Mouse (Mus musculus): Measurements from ENCODE around the gene Nlgn1. TPM values are rescaled to one million over a fixed set of nuclear protein-coding genes. Genes with fewer than 3 reads are reported as not detected.
A peak's percentile ranks its signal among the peaks of the same experiment; 100 is the strongest.

Gene Nlgn1
- polyA plus RNA-seq (2015; fragmentation: Nextera tagmentation; extraction: Ambion mirVana): 1.1 and 1.5 TPM in 2 replicates

- H3K27me3 ChIP-seq: peaks cover 46% of the 10 kb centered on the region
- WGBS: 3% methylated on average over 14 of the region's 14 CpGs
- no peak for ATAC-seq (ENCODE audit: borderline replicate concordance, extremely low read depth, low FRiP score, low TSS enrichment)
These were observed at the start of gene Nlgn1 for GRCm38 (mm10) chr3:26332400-26333238. Gene Nlgn1 (minus strand): TSS chr3:26332460.

GRCm38 (mm10) chr3:26378272-26378671 is 46.0 kb upstream of the Nlgn1 start:
- Histone ChIP-seq H3K9ac (no peak overlapping the region), H3K36me3 (no peaks in the 10 kb centered on the region), H3K4me1 (no peaks in the 10 kb centered on the region), H3K4me2 (no peak overlapping the region), H3K4me3 (no peak overlapping the region), H3K27me3 (no peaks in the 10 kb centered on the region), H3K27ac (no peak overlapping the region), H3K9me3 (no peaks in the 10 kb centered on the region)
- no peak for ATAC-seq (ENCODE audit: borderline replicate concordance, extremely low read depth, low FRiP score, low TSS enrichment)
- WGBS: 50% methylated on average over 2 of the region's 2 CpGs

More at GRCm38 (mm10) chr3:26332400-26333238, at the start of gene Nlgn1:
- Histone ChIP-seq H3K4me1 (peaks cover 20% of the 10 kb centered on the region), H3K9me3 (no peaks in the 10 kb centered on the region), H3K9ac (0 out of 2 replicates have a peak within 1 kb of the TSS, but pooled peaks have one; percentile 31), H3K36me3 (no peaks in the 10 kb centered on the region), H3K27ac (no peak within 1 kb of the TSS), H3K4me2 (peak within 1 kb of the TSS; percentile 91), H3K4me3 (peak within 1 kb of the TSS; percentile 48)

- Histone ChIP-seq H3K27ac (no peak overlapping the region), H3K36me3 (no peaks in the 10 kb centered on the region), H3K4me1 (no peaks in the 10 kb centered on the region), H3K4me2 (no peak overlapping the region), H3K27me3 (no peaks in the 10 kb centered on the region), H3K4me3 (no peak overlapping the region), H3K9me3 (no peaks in the 10 kb centered on the region), H3K9ac (no peak overlapping the region)
- 81% methylated on average over 5 of the region's 5 CpGs for WGBS
- no peak for ATAC-seq (ENCODE audit: borderline replicate concordance, extremely low read depth, low FRiP score, low TSS enrichment)
These were observed 22.8 kb upstream of the Nlgn1 start for GRCm38 (mm10) chr3:26355082-26355481.

GRCm38 (mm10) chr3:26354483-26355030 is 22.3 kb upstream of the Nlgn1 start:
- H3K4me1 ChIP-seq: no peaks in the 10 kb centered on the region
- 73% methylated on average over 5 of the region's 5 CpGs for WGBS
- H3K4me3 ChIP-seq: no peak overlapping the region
- no peak overlapping the region for H3K4me2 ChIP-seq
- no peak for ATAC-seq (ENCODE audit: borderline replicate concordance, extremely low read depth, low FRiP score, low TSS enrichment)
- H3K27me3 ChIP-seq: no peaks in the 10 kb centered on the region
- H3K27ac ChIP-seq: no peak overlapping the region
- no peak overlapping the region for H3K9ac ChIP-seq
- no peaks in the 10 kb centered on the region for H3K9me3 ChIP-seq
- H3K36me3 ChIP-seq: no peaks in the 10 kb centered on the region

GRCm38 (mm10) chr3:26337495-26337894 is 5.2 kb upstream of the Nlgn1 start:
- Histone ChIP-seq H3K36me3 (no peaks in the 10 kb centered on the region), H3K27ac (no peak overlapping the region), H3K27me3 (peaks cover 25% of the 10 kb centered on the region), H3K9me3 (no peaks in the 10 kb centered on the region), H3K4me3 (no peak overlapping the region), H3K4me1 (peaks cover 11% of the 10 kb centered on the region), H3K4me2 (no peak overlapping the region), H3K9ac (no peak overlapping the region)
- no peak for ATAC-seq (ENCODE audit: borderline replicate concordance, extremely low read depth, low FRiP score, low TSS enrichment)
- 64% methylated on average over 2 of the region's 2 CpGs for WGBS

GRCm38 (mm10) chr3:26333239-26333811 is 1.1 kb upstream of the Nlgn1 start:
- under 1% methylated on average over 37 of the region's 41 CpGs for WGBS
- Histone ChIP-seq H3K27ac (no peak overlapping the region), H3K36me3 (no peaks in the 10 kb centered on the region), H3K4me3 (peak overlapping the region; percentile 44), H3K4me2 (peak overlapping the region; percentile 81), H3K9ac (no peak overlapping the region), H3K9me3 (no peaks in the 10 kb centered on the region), H3K4me1 (peaks cover 20% of the 10 kb centered on the region), H3K27me3 (peaks cover 46% of the 10 kb centered on the region)
- ATAC-seq (ENCODE audit: borderline replicate concordance, extremely low read depth, low FRiP score, low TSS enrichment): peak; percentile 55; the same call in 1 of the 2 replicates

GRCm38 (mm10) chr3:26331177-26332061 is 841 bp downstream of the Nlgn1 start:
- ATAC-seq (ENCODE audit: borderline replicate concordance, extremely low read depth, low FRiP score, low TSS enrichment): peak; percentile 59; the same call in 1 of the 2 replicates
- Histone ChIP-seq H3K9me3 (no peaks in the 10 kb centered on the region), H3K27ac (no peak overlapping the region), H3K4me2 (peak overlapping the region; percentile 91), H3K36me3 (no peaks in the 10 kb centered on the region), H3K4me1 (peaks cover 20% of the 10 kb centered on the region), H3K9ac (0 out of 2 replicates have a peak overlapping the region, but pooled peaks have one; percentile 31), H3K27me3 (peaks cover 46% of the 10 kb centered on the region), H3K4me3 (peak overlapping the region; percentile 48)
- 1% methylated on average over 60 of the region's 60 CpGs for WGBS

GRCm38 (mm10) chr3:26330863-26331176 is 1.4 kb downstream of the Nlgn1 start:
- Histone ChIP-seq H3K27me3 (peaks cover 46% of the 10 kb centered on the region), H3K4me3 (peak overlapping the region; percentile 48), H3K36me3 (no peaks in the 10 kb centered on the region), H3K4me1 (peaks cover 20% of the 10 kb centered on the region), H3K27ac (no peak overlapping the region), H3K9me3 (no peaks in the 10 kb centered on the region), H3K4me2 (peak overlapping the region; percentile 91), H3K9ac (0 out of 2 replicates have a peak overlapping the region, but pooled peaks have one; percentile 31)
- WGBS: 14% methylated on average over 9 of the region's 9 CpGs
- no peak for ATAC-seq (ENCODE audit: borderline replicate concordance, extremely low read depth, low FRiP score, low TSS enrichment)

- Histone ChIP-seq H3K27me3 (peaks cover 40% of the 10 kb centered on the region), H3K9me3 (no peaks in the 10 kb centered on the region), H3K4me1 (peaks cover 20% of the 10 kb centered on the region), H3K36me3 (no peaks in the 10 kb centered on the region), H3K27ac (no peak overlapping the region), H3K4me3 (no peak overlapping the region), H3K4me2 (no peak overlapping the region), H3K9ac (no peak overlapping the region)
- ATAC-seq (ENCODE audit: borderline replicate concordance, extremely low read depth, low FRiP score, low TSS enrichment): no peak
- 74% methylated on average over 4 of the region's 4 CpGs for WGBS
These were observed 2.2 kb downstream of the Nlgn1 start for GRCm38 (mm10) chr3:26330019-26330418.

GRCm38 (mm10) chr3:26324510-26324909 is 7.8 kb downstream of the Nlgn1 start:
- Histone ChIP-seq H3K36me3 (no peaks in the 10 kb centered on the region), H3K9ac (no peak overlapping the region), H3K4me2 (no peak overlapping the region), H3K27me3 (no peaks in the 10 kb centered on the region), H3K4me3 (no peak overlapping the region), H3K9me3 (no peaks in the 10 kb centered on the region), H3K27ac (no peak overlapping the region), H3K4me1 (no peaks in the 10 kb centered on the region)
- 42% methylated on average over 1 of the region's 1 CpGs for WGBS
- ATAC-seq (ENCODE audit: borderline replicate concordance, extremely low read depth, low FRiP score, low TSS enrichment): peak; percentile 64; the same call in 1 of the 2 replicates

- Histone ChIP-seq H3K4me1 (no peaks in the 10 kb centered on the region), H3K4me3 (no peak overlapping the region), H3K9ac (no peak overlapping the region), H3K27ac (no peak overlapping the region), H3K4me2 (no peak overlapping the region), H3K27me3 (no peaks in the 10 kb centered on the region), H3K36me3 (no peaks in the 10 kb centered on the region), H3K9me3 (no peaks in the 10 kb centered on the region)
- ATAC-seq (ENCODE audit: borderline replicate concordance, extremely low read depth, low FRiP score, low TSS enrichment): no peak
- 79% methylated on average over 2 of the region's 2 CpGs for WGBS
These were observed 14.9 kb downstream of the Nlgn1 start for GRCm38 (mm10) chr3:26317397-26317796.

Data from lung, embryonic 15.5 days (tissue).